Mouse (Mus musculus) kidney, adult 2 months (tissue): ENCODE results near the gene Nudt3.

Experiments
- CTCF ChIP-seq: fragments of 200-500 bp; conservative IDR thresholded peaks from 2 replicates; pipeline ENCODE4 v1.5.1; 2011; ENCODE audit warnings: low read depth, mild to moderate bottlenecking, control low read depth, low read length, moderate library complexity, mixed read lengths; ENCODE audit not compliant: insufficient read depth, insufficient read length
- POLR2A ChIP-seq: fragments of 200-500 bp; IDR thresholded peaks from one replicate; pipeline ENCODE4 v1.6.1; 2011; ENCODE audit warnings: low read depth, low read length, control low read depth

GRCm38 (mm10) chr17:27650160-27650559 is 26.9 kb upstream of the Nudt3 start:
- TF ChIP-seq POLR2A: no peak
- TF ChIP-seq CTCF: peak; percentile 97
